Mouse (Mus musculus) limb, embryonic 11.5 days (tissue): ENCODE measurements at regions not wholly inside any gene's neighbourhood (a gene's known extent, or its start where the extent isn't known, plus 50 kb on each side); places are given as distances from the start of the nearest gene placed in this dataset.

Source experiments
- ATAC-seq: fragments of 200-750 bp; cut with Nextera tagmentation; 2 replicates; pipeline ENCODE4 v1.8.0; 2017; ENCODE audit warnings: low read depth; ENCODE audit not compliant: insufficient number of reproducible peaks, low FRiP score, low TSS enrichment
- DNase-seq: peaks from one replicate; pipeline ENCODE4 v3.0.0-alpha.2; 2015; ENCODE audit warnings: low spot score
- H3K27ac ChIP-seq: fragments of 300-500 bp; sonication (generic); replicated peaks from 2 replicates; pipeline ENCODE4 v1.5.1; 2014; ENCODE audit warnings: low read depth, mild to moderate bottlenecking, low read length
- H3K27me3 ChIP-seq: fragments of 300-500 bp; sonication (generic); 2 replicates; pipeline ENCODE4 v1.6.1; 2014; ENCODE audit warnings: mild to moderate bottlenecking, low read length, mixed read lengths; ENCODE audit not compliant: control insufficient read depth, insufficient read depth
- H3K36me3 ChIP-seq: fragments of 300-500 bp; sonication (generic); 2 replicates; pipeline ENCODE4 v1.6.1; 2014; ENCODE audit warnings: mild to moderate bottlenecking, low read length, moderate library complexity, mixed read lengths; ENCODE audit not compliant: control insufficient read depth, insufficient read depth
- H3K4me1 ChIP-seq: fragments of 300-500 bp; sonication (generic); 2 replicates; pipeline ENCODE4 v1.6.1; 2014; ENCODE audit warnings: low read length, mixed read lengths; ENCODE audit not compliant: control insufficient read depth, insufficient read depth
- H3K4me2 ChIP-seq: fragments of 300-500 bp; sonication (generic); 2 replicates; pipeline ENCODE4 v1.6.1; 2014; ENCODE audit warnings: low read depth, mild to moderate bottlenecking, moderate library complexity; ENCODE audit not compliant: severe bottlenecking
- H3K4me3 ChIP-seq: fragments of 300-500 bp; sonication (generic); 2 replicates; pipeline ENCODE4 v1.5.1; 2014; ENCODE audit warnings: low read depth, low read length
- H3K9ac ChIP-seq: fragments of 300-500 bp; sonication (generic); 2 replicates; pipeline ENCODE4 v1.6.1; 2014; ENCODE audit warnings: mild to moderate bottlenecking, low read length
- H3K9me3 ChIP-seq: fragments of 300-500 bp; sonication (generic); 2 replicates; pipeline ENCODE4 v1.6.1; 2016; ENCODE audit warnings: low read length; ENCODE audit not compliant: control insufficient read depth
- WGBS: fragments of 180-500 bp; shearing (Covaris S2); extraction: QIAGEN DNeasy Blood & Tissue Kit; methylation state at CpG from one replicate; pipeline ENCODE4 v1.1.7; 2014; 5-methylcytosine and 5-hydroxymethylcytosine counted together

- no peak overlapping the region for H3K4me2 ChIP-seq
- H3K9me3 ChIP-seq: no peaks in the 10 kb centered on the region
- no peak for ATAC-seq
- H3K4me3 ChIP-seq: no peak overlapping the region
- no peaks in the 10 kb centered on the region for H3K4me1 ChIP-seq
- H3K9ac ChIP-seq: no peak overlapping the region
- H3K36me3 ChIP-seq: no peaks in the 10 kb centered on the region
- H3K27me3 ChIP-seq: no peaks in the 10 kb centered on the region
- DNase-seq: no peak
- no peak overlapping the region for H3K27ac ChIP-seq
These were observed 201.7 kb downstream of the Spry2 start for GRCm38 (mm10) chr14:105694969-105695368.

GRCm38 (mm10) chr14:105693713-105694112 lies 202.9 kb downstream of the Spry2 start:
- no peak for ATAC-seq
- no peak for DNase-seq
- WGBS: 87% methylated on average over 4 of the region's 4 CpGs
- no peaks in the 10 kb centered on the region for H3K36me3 ChIP-seq
- H3K9me3 ChIP-seq: no peaks in the 10 kb centered on the region
- H3K27ac ChIP-seq: no peak overlapping the region
- H3K4me2 ChIP-seq: no peak overlapping the region
- no peak overlapping the region for H3K9ac ChIP-seq
- no peaks in the 10 kb centered on the region for H3K4me1 ChIP-seq
- H3K27me3 ChIP-seq: no peaks in the 10 kb centered on the region
- no peak overlapping the region for H3K4me3 ChIP-seq

- Histone ChIP-seq H3K4me3 (no peak overlapping the region), H3K9me3 (no peaks in the 10 kb centered on the region), H3K4me2 (no peak overlapping the region), H3K4me1 (no peaks in the 10 kb centered on the region), H3K27ac (no peak overlapping the region), H3K36me3 (no peaks in the 10 kb centered on the region), H3K27me3 (no peaks in the 10 kb centered on the region), H3K9ac (no peak overlapping the region)
- ATAC-seq (peak; percentile 79; the same call in 1 of the 2 replicates), DNase-seq (peak; percentile 59)
- 44% methylated on average over 11 of the region's 11 CpGs for WGBS
These were observed 211.7 kb downstream of the Spry2 start for GRCm38 (mm10) chr14:105684826-105685465.

GRCm38 (mm10) chr14:105684329-105684728 lies 212.3 kb downstream of the Spry2 start:
- Histone ChIP-seq H3K9me3 (no peaks in the 10 kb centered on the region), H3K27me3 (no peaks in the 10 kb centered on the region), H3K4me3 (no peak overlapping the region), H3K27ac (no peak overlapping the region), H3K4me1 (no peaks in the 10 kb centered on the region), H3K9ac (no peak overlapping the region), H3K4me2 (no peak overlapping the region), H3K36me3 (no peaks in the 10 kb centered on the region)
- DNase-seq (no peak), ATAC-seq (no peak)
- 56% methylated on average over 2 of the region's 2 CpGs for WGBS

GRCm38 (mm10) chr14:105676646-105676930 lies 220.0 kb downstream of the Spry2 start:
- H3K4me1 ChIP-seq: peaks cover 14% of the 10 kb centered on the region; the same call in 1 of the 2 replicates
- 24% methylated on average over 4 of the region's 4 CpGs for WGBS
- H3K27ac ChIP-seq: no peak overlapping the region
- H3K4me3 ChIP-seq: no peak overlapping the region
- H3K27me3 ChIP-seq: no peaks in the 10 kb centered on the region
- peak overlapping the region; percentile 2; the same call in 1 of the 2 replicates for H3K4me2 ChIP-seq
- H3K36me3 ChIP-seq: no peaks in the 10 kb centered on the region
- DNase-seq: peak; percentile 38
- ATAC-seq: no peak
- H3K9me3 ChIP-seq: no peaks in the 10 kb centered on the region
- H3K9ac ChIP-seq: no peak overlapping the region

- ATAC-seq (no peak), DNase-seq (no peak)
- H3K9ac ChIP-seq: no peak overlapping the region
- 46% methylated on average over 13 of the region's 13 CpGs for WGBS
- H3K4me1 ChIP-seq: peaks cover 14% of the 10 kb centered on the region; the same call in 1 of the 2 replicates
- H3K9me3 ChIP-seq: no peaks in the 10 kb centered on the region
- H3K27me3 ChIP-seq: no peaks in the 10 kb centered on the region
- H3K27ac ChIP-seq: no peak overlapping the region
- no peaks in the 10 kb centered on the region for H3K36me3 ChIP-seq
- H3K4me2 ChIP-seq: peak overlapping the region; percentile 2; the same call in 1 of the 2 replicates
- H3K4me3 ChIP-seq: no peak overlapping the region
These were observed 220.6 kb downstream of the Spry2 start for GRCm38 (mm10) chr14:105675801-105676645.

GRCm38 (mm10) chr14:105675006-105675405 lies 221.6 kb downstream of the Spry2 start:
- no peak overlapping the region for H3K27ac ChIP-seq
- no peak for ATAC-seq
- peaks cover 14% of the 10 kb centered on the region; the same call in 1 of the 2 replicates for H3K4me1 ChIP-seq
- H3K9ac ChIP-seq: no peak overlapping the region
- no peak for DNase-seq
- no peaks in the 10 kb centered on the region for H3K27me3 ChIP-seq
- H3K36me3 ChIP-seq: no peaks in the 10 kb centered on the region
- H3K4me2 ChIP-seq: no peak overlapping the region
- no peak overlapping the region for H3K4me3 ChIP-seq
- no peaks in the 10 kb centered on the region for H3K9me3 ChIP-seq

GRCm38 (mm10) chr14:105668969-105669368 lies 227.7 kb downstream of the Spry2 start:
- H3K9me3 ChIP-seq: no peaks in the 10 kb centered on the region
- no peak for DNase-seq
- H3K9ac ChIP-seq: no peak overlapping the region
- no peak for ATAC-seq
- 56% methylated on average over 11 of the region's 11 CpGs for WGBS
- no peak overlapping the region for H3K4me2 ChIP-seq
- 0 out of 2 replicates have a peak, but pooled peaks cover 2% of the 10 kb centered on the region for H3K4me1 ChIP-seq
- no peaks in the 10 kb centered on the region for H3K27me3 ChIP-seq
- no peaks in the 10 kb centered on the region for H3K36me3 ChIP-seq
- no peak overlapping the region for H3K4me3 ChIP-seq
- H3K27ac ChIP-seq: no peak overlapping the region
